Mouse (Mus musculus): ENCODE measurements around the gene Yod1. TPM values are rescaled to one million over a fixed set of nuclear protein-coding genes. Genes with fewer than 3 reads are reported as not detected.

Yod1 gene
- 10 to 100 TPM; 10.0 to 14.5 TPM for total RNA-seq (2023)

DNA sequence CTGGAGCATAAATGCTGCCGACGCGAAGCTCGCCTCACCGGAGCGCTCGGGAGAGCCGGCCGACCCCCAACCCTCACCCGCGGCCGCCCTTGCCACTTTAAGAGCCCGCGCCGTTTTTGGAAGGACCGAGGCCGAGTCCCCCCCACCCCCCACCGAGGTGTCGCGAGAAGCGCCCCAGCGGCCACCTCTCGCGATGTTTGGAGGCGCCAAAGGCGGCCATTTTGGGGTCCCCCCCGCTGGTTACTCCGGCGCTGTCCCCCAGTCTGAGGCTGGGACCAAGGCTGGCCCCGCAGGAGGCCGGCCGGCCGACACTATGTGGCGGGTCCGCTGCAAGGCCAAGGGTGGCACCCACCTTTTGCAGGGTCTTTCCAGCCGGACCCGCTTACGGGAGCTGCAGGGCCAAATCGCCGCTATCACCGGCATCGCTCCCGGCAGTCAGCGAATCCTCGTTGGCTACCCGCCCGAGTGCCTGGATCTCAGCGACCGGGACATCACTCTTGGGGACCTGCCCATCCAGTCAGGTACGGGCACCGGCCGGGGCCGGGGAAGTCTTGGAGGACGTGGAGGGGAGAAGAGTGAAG is at the start of gene Yod1:
Gene Yod1 (plus strand): TSS at position 37 of the 581 bp plus-strand sequence.

GRCm38 (mm10) chr1:130715561-130716217 is 1.4 kb upstream of the Yod1 start, which contains the start of gene Gm29427:
TSS of gene Gm29427 (minus strand) at chr1:130715799.

GRCm38 (mm10) chr1:130729153-130729552 is 12.0 kb downstream of the Yod1 start, which contains the start of gene Pfkfb2:
TSS of gene Pfkfb2 (minus strand) at chr1:130729253.

DNA sequence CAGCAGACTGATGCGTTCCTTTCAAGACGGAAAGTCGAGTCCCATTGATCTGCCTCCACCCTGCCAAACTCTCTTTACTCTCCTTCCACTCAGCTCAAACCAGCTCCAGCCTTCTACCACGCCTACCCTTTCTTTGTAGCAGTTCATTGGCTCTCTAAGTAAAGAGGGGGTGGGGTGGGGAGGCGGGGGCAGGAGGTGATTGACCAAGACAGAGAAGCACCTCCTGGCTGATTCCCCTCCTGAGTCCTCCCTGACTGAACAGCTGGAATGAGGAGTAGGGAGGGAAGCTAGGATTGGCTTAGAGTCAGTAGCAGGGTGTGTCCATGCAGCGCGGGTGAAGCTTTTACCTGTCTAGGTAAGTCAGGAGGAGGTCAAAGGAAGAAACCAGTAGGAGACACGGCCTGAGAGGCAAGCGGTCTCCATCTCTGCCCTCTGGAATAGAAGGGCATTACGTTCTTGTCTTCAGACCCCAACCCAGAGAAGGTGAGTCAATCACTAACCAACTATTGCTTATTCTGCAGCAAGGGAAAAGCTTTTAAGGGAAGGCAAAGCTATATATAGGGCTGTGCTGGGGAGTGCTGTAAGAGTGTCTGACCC is 14.7 kb downstream of the Yod1 start, which contains the start of gene AA986860:
Gene AA986860 (plus strand): TSS at position 236 of the 597 bp plus-strand sequence.

Other genes starting within 250 kb of the Yod1 start
- gene Zp3r, start 87.7 kb upstream of the Yod1 start, total RNA-seq (2023) = not detected
- not detected for gene C4bp, start 55.7 kb upstream of the Yod1 start, total RNA-seq (2023)
- not detected for gene Gm29427, start 1.5 kb upstream of the Yod1 start, total RNA-seq (2023)
- 10 to 100 TPM; 24.2 to 26.4 TPM for gene Pfkfb2, start 11.9 kb downstream of the Yod1 start, total RNA-seq (2023)
- under 1 TPM; 0.36 to 0.73 TPM for gene AA986860, start 14.6 kb downstream of the Yod1 start, total RNA-seq (2023)
- not detected for gene Fcamr, start 83.6 kb downstream of the Yod1 start, total RNA-seq (2023)
- gene Pigr, start 109.4 kb downstream of the Yod1 start, total RNA-seq (2023) = 1 to 10 TPM; 4.4 to 4.6 TPM
- gene Fcmr, start 148.3 kb downstream of the Yod1 start, total RNA-seq (2023) = 1,000 to 10,000 TPM; 1,016 to 1,048 TPM
- gene Il24, start 170.1 kb downstream of the Yod1 start, total RNA-seq (2023) = not detected
- gene Il20, start 194.1 kb downstream of the Yod1 start, total RNA-seq (2023) = not detected
- gene Il19, start 222.8 kb downstream of the Yod1 start, total RNA-seq (2023) = not detected